Comparison of ENCODE assay signal across 8 mouse cellular contexts in the genomic region with DNA sequence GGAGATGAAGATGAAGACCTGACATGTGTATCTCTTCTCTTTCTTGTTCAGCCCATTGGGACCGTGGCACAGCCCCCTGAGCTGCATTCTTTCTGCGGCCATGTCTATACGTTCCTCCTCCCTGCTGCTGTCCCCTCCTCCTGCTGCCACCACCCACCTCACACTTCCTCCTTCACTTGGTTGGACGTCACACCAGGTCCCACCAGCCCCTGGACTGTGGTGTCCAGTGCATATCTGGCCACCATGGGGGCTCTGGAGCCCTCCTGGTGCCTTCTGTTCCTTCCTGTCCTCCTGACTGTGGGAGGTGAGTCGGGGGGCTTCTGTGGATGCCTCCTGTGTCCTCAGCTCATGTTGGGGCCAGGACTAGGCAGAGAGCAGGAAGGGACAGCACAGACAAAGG. TPM values are rescaled to one million over a fixed set of nuclear protein-coding genes. Genes with fewer than 3 reads are reported as not detected.
DNase-seq lines count a peak whose midpoint lies in the region; ATAC-seq and TF ChIP-seq lines count a peak whose summit lies in the region.

A gene (plus strand): TSS at position 165 of the 400 bp plus-strand sequence.

- H3K4me3 ChIP-seq in layer of hippocampus, adult 2 months = no peak within 1 kb of the TSS; the same call in 1 of the 2 replicates
- H3K4me3 ChIP-seq in embryonic facial prominence, embryonic 10.5 days = no peak within 1 kb of the TSS
- no peak within 1 kb of the TSS for H3K4me3 ChIP-seq in hindbrain, embryonic 11.5 days (ENCODE audit: low read depth, low read length)
- H3K4me3 ChIP-seq in liver, embryonic 12.5 days = peak within 1 kb of the TSS; percentile 2; the same call in 1 of the 2 replicates
- H3K4me3 ChIP-seq in neural tube, embryonic 13.5 days = no peak within 1 kb of the TSS

- ATAC-seq in hindbrain, embryonic 11.5 days (ENCODE audit: low FRiP score) = no peak
- ATAC-seq in liver, embryonic 12.5 days = 0 out of 2 replicates have a peak, but pooled peaks have one; percentile 34
- ATAC-seq in neural tube, embryonic 13.5 days (ENCODE audit: low read depth) = no peak

- H3K9me3 ChIP-seq in embryonic facial prominence, embryonic 10.5 days = peaks cover under 1% of the 10 kb centered on the region; the same call in 1 of the 2 replicates
- no peaks in the 10 kb centered on the region for H3K9me3 ChIP-seq in hindbrain, embryonic 11.5 days (ENCODE audit: control insufficient read depth, low read length)
- H3K9me3 ChIP-seq in liver, embryonic 12.5 days (replicated peaks) = no peaks in the 10 kb centered on the region
- H3K9me3 ChIP-seq in neural tube, embryonic 13.5 days = no peaks in the 10 kb centered on the region

- no peaks in the 10 kb centered on the region for H3K4me1 ChIP-seq in embryonic facial prominence, embryonic 10.5 days
- no peaks in the 10 kb centered on the region for H3K4me1 ChIP-seq in hindbrain, embryonic 11.5 days (replicated peaks; ENCODE audit: control insufficient read depth, insufficient read depth, low read length)
- peaks cover 7% of the 10 kb centered on the region; the same call in 1 of the 2 replicates for H3K4me1 ChIP-seq in liver, embryonic 12.5 days
- H3K4me1 ChIP-seq in neural tube, embryonic 13.5 days (replicated peaks) = no peaks in the 10 kb centered on the region

- WGBS in embryonic facial prominence, embryonic 10.5 days = 78% methylated on average over 5 of the region's 5 CpGs
- 80% methylated on average over 5 of the region's 5 CpGs for WGBS in hindbrain, embryonic 11.5 days
- 19% methylated on average over 5 of the region's 5 CpGs for WGBS in liver, embryonic 12.5 days (ENCODE audit: insufficient replicate concordance)
- 72% methylated on average over 5 of the region's 5 CpGs for WGBS in neural tube, embryonic 13.5 days

- TF ChIP-seq CTCF in layer of hippocampus, adult 2 months (conservative IDR thresholded peaks at IDR 0.05) = no peak

- no peaks in the 10 kb centered on the region for H3K36me3 ChIP-seq in embryonic facial prominence, embryonic 10.5 days (replicated peaks)
- no peaks in the 10 kb centered on the region for H3K36me3 ChIP-seq in hindbrain, embryonic 11.5 days (ENCODE audit: control insufficient read depth, insufficient read depth, low read length)
- no peaks in the 10 kb centered on the region for H3K36me3 ChIP-seq in liver, embryonic 12.5 days
- H3K36me3 ChIP-seq in neural tube, embryonic 13.5 days = no peaks in the 10 kb centered on the region

- DNase-seq in layer of hippocampus, adult 2 months (ENCODE audit: low spot score in 2 of 2) = no peak
- no peak for DNase-seq in layer of hippocampus, adult 11-12 months (ENCODE audit: low spot score)
- no peak for DNase-seq in embryonic facial prominence, embryonic 10.5 days (ENCODE audit: low spot score)
- DNase-seq in hindbrain, embryonic 11.5 days (ENCODE audit: low spot score) = no peak
- DNase-seq in cerebellum, postnatal 14 days = no peak
- no peak for DNase-seq in thymus, postnatal 10 days (ENCODE audit: low spot score in 2 of 2)

- no peak within 1 kb of the TSS for H3K9ac ChIP-seq in hindbrain, embryonic 11.5 days (ENCODE audit: low read depth, low read length)
- H3K9ac ChIP-seq in liver, embryonic 12.5 days = no peak within 1 kb of the TSS
- H3K9ac ChIP-seq in neural tube, embryonic 13.5 days = no peak within 1 kb of the TSS

- H3K27me3 ChIP-seq in embryonic facial prominence, embryonic 10.5 days (replicated peaks; ENCODE audit: low read depth, poor library complexity, severe bottlenecking) = no peaks in the 10 kb centered on the region
- no peaks in the 10 kb centered on the region for H3K27me3 ChIP-seq in hindbrain, embryonic 11.5 days (ENCODE audit: control insufficient read depth, insufficient read depth, low read length)
- H3K27me3 ChIP-seq in liver, embryonic 12.5 days (replicated peaks) = no peaks in the 10 kb centered on the region
- H3K27me3 ChIP-seq in neural tube, embryonic 13.5 days = no peaks in the 10 kb centered on the region

- peak within 1 kb of the TSS; percentile 46; the same call in 1 of the 2 replicates for H3K27ac ChIP-seq in layer of hippocampus, adult 2 months
- H3K27ac ChIP-seq in embryonic facial prominence, embryonic 10.5 days (replicated peaks) = no peak within 1 kb of the TSS
- no peak within 1 kb of the TSS for H3K27ac ChIP-seq in hindbrain, embryonic 11.5 days (ENCODE audit: low read depth, low read length)
- peak within 1 kb of the TSS; percentile 37; the same call in 1 of the 2 replicates for H3K27ac ChIP-seq in liver, embryonic 12.5 days
- no peak within 1 kb of the TSS for H3K27ac ChIP-seq in neural tube, embryonic 13.5 days (replicated peaks)

- no peak within 1 kb of the TSS for H3K4me2 ChIP-seq in hindbrain, embryonic 11.5 days (replicated peaks; ENCODE audit: low read depth, low read length)
- H3K4me2 ChIP-seq in liver, embryonic 12.5 days = no peak within 1 kb of the TSS; the same call in 1 of the 2 replicates
- H3K4me2 ChIP-seq in neural tube, embryonic 13.5 days = no peak within 1 kb of the TSS

RNA-seq across cellular contexts. Expression of the gene that starts here (rescaled TPM):
- total RNA-seq in layer of hippocampus, adult 2 months (2021) = 10 to 100 TPM; 26.7 to 32.6 TPM
- polyA plus RNA-seq in embryonic facial prominence, embryonic 10.5 days (2016; fragmentation: Nextera tagmentation; extraction: Ambion mirVana) = 11.8 and 15.4 TPM in 2 replicates
- 19.3 and 23.1 TPM in 2 replicates for polyA plus RNA-seq in hindbrain, embryonic 11.5 days (2014; fragmentation: Nextera tagmentation; extraction: Ambion mirVana)
- polyA plus RNA-seq in liver, embryonic 12.5 days (2016; fragmentation: Nextera tagmentation; extraction: Ambion mirVana) = 51.1 and 52.7 TPM in 2 replicates
- polyA plus RNA-seq in neural tube, embryonic 13.5 days (2015; fragmentation: Nextera tagmentation; extraction: Ambion mirVana) = 35.3 and 40.8 TPM in 2 replicates

Comparison
In these comparisons a context has a peak if more than half of its experiments do, and no peak if none do; other contexts are left out.
1. H3K27ac ChIP-seq: peak in layer of hippocampus, adult 2 months (single experiment) and liver, embryonic 12.5 days (single experiment); none in embryonic facial prominence, embryonic 10.5 days (single experiment), hindbrain, embryonic 11.5 days (single experiment) and neural tube, embryonic 13.5 days (single experiment).